Mouse (Mus musculus) kidney, postnatal 10 days (tissue): ENCODE data around the gene Ciapin1.

Experiments used
- DNase-seq: peaks from one replicate; pipeline ENCODE4 v3.0.0; 2021; ENCODE audit warnings: mixed read lengths

Gene Ciapin1

DNA sequence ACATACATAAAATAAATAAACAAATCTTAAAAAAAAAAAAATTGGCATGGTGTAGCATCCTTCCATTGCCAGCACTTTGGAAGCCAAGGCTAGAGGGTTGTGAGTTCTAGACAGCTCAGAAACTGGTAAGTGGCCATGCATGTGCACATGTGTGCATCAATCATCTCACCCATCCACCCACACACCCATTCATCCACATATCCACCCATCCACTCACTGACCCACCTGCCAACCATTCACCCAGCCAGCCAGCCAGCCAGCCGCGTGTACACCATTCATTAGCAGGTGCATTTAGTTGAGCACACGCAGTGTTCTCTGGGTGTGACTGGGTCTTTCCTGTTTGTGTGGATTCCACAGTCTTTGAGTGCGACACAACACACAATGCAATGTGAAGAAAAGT lies 32.3 kb downstream of the Ciapin1 start:
- no peak for DNase-seq

- no peak for DNase-seq
Measured at GRCm38 (mm10) chr8:94804546-94805340, 33.4 kb downstream of the Ciapin1 start.

DNA sequence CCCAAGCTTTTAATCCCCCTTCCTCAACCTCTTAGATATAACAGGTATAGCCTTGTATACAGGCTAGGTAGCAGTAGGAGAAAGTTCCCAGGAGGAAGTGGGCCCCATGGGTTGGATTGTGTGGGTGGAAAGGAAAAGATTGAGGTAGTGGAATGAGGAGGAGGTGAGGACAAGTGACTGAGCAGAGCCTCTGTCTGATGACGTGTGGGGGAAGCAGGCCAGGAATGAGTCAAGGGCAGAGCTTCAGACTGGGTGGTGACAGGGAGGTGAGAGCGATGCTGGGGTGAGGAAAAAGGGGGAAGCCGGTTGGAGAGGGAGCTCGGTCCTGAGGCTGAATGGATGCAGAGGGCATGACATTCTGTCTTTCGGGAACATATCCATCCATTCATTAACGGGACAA lies 34.6 kb downstream of the Ciapin1 start:
- DNase-seq, result no peak

GRCm38 (mm10) chr8:94802375-94802774 lies 35.8 kb downstream of the Ciapin1 start:
- no peak for DNase-seq

GRCm38 (mm10) chr8:94801293-94802095 lies 36.7 kb downstream of the Ciapin1 start:
- DNase-seq, result peak; percentile 80

DNA sequence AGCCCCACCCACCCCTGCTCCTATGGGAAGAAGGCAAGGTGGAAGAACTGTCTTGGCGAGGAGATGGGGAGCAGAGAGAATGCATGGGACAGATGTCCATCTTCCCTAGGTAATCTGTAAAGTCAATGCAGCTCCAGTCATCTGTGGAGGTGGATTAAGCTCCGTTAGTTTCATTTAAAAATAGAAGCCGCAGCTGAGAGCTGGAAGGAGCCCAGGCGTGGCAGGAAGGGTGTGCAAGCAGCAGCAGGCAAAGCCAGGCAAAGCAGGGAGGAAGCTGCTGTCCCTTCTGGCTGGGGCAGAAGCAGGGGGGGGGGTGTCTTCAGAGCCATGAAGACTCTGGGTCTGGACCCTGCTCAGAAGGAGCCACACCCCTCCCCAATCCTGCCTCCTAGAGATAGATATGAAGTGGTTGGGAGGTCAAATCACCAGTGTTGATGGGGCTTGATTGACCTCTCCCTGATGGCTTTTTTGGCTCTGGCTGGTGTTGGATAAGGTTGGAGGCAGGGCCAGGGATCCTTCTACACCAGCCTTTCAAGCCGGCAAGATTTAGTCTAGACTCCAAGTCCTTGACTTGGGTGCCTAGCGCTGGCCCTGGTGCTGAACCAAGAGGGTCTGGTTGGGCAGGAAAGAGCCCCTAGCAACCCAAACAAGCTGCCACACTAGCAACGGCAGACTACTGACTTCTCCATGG lies 37.7 kb downstream of the Ciapin1 start:
- peak; percentile 65 for DNase-seq

DNA sequence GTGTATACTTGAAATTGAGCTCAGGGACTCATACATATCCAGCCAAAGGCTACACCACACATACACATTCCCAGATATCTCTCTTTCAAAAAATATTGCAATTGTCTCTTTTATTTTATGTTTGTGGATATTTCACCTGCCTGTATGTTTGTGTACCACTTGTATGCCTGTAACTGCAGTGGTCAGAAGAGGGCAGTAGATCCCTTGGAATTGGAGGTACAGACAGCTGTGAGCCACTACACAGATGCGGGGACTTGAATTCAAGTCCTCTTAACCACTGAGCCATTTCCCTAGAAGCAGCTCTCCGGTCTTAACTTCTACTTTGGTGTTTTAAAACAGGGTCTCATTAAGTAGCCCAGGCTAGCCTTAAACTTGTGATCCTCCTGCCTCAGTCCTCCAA lies 43.4 kb downstream of the Ciapin1 start:
- no peak for DNase-seq

DNA sequence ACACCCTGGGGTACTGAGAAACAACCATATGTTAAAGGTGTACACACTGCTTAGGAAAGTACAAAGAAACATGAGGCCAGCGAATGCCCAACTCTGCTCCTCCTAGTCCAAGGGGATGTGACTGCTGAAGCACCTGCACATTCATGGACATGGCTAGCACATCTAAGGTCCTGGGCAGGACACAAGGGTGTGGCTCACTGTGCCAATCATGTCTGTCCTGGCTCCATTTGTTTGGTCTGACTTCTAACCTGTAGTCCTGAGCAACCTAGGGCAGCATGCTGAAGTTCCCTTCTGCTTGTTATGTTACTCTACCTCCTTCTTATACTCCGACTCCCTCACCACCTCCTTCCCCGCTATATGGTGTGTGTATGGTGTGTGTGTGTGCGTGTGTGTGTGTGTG lies 43.8 kb downstream of the Ciapin1 start:
- DNase-seq, result no peak

GRCm38 (mm10) chr8:94789256-94789955 lies 48.8 kb downstream of the Ciapin1 start:
- no peak for DNase-seq

- peak; percentile 64 for DNase-seq
Measured at GRCm38 (mm10) chr8:94787524-94788501, 50.3 kb downstream of the Ciapin1 start.

GRCm38 (mm10) chr8:94785995-94786595 lies 52.1 kb downstream of the Ciapin1 start:
- DNase-seq, result no peak

GRCm38 (mm10) chr8:94785247-94785985 lies 52.7 kb downstream of the Ciapin1 start:
- DNase-seq, result peak; percentile 70

DNA sequence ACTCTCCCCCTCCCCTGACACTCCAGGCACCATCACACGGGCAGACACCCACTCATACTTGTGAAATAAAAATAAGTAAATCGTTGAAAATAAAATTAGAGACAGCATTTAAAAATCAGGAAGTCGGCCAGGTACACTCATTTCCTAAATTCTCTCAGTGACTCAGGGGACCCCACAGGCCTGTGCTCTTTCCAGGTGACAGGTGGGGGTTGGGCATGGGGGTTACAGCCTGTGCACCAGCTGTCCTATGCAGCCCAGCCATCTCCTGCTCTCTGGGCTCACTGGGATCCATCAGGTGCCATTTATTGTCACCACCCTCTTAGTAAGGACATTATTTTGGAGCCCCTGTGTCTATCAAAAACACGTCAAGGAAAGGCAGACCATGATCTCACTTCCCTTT lies 54.3 kb downstream of the Ciapin1 start:
- no peak for DNase-seq

DNA sequence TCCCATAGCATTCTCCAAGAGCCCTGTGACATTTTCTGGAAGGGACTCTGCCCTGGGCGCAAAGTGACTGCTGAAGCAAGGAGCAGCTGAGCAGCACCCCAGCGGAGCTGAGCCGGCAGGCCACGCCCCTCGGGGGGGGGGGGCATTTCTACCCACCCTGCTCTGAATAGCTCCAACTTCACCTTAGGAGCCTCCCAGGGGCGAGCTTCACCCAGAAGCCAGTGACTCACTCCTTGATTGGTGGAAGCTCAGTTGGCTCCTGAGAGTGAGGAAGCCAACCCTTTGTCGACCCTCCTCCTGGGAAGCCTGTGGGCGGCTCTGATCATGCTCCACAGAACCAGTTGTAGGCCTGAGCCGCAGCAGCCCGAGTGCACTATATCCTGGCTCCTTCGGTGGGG lies 56.3 kb downstream of the Ciapin1 start:
- DNase-seq, result peak; percentile 80

- DNase-seq, result no peak
Measured at GRCm38 (mm10) chr8:94781155-94781837, 56.9 kb downstream of the Ciapin1 start.

DNA sequence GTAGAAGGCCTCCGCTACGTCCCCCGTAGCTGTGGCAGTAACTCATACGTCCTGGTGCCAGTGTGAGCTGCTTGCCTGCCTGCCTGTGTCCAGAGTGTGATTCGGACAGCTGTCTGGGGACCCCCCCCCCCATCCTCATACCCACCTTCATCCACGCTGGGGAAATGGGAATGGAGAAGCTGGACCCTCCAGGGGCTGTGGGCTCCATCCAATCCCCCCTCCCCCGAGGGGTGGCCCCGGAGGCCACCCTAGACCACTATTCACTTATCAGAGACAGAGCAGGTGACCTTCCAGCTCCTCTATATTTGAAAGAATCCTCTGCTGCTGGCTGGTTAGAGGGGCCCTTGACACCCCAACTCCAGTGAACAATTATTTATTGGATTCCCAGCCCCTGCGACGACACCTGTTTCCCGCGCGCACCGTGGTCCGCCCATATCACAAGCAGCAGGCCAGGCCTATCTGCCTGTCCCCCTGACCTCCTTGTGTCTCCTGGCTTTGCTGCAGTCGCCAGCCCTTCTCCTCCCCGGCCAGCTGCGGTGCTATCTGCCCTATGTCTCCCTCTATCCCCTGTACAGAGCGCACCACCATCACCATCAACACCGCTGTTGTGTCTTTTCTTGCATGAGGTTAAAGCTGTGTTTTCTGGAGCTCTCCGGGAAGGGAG lies 57.5 kb downstream of the Ciapin1 start:
- DNase-seq, result no peak

DNA sequence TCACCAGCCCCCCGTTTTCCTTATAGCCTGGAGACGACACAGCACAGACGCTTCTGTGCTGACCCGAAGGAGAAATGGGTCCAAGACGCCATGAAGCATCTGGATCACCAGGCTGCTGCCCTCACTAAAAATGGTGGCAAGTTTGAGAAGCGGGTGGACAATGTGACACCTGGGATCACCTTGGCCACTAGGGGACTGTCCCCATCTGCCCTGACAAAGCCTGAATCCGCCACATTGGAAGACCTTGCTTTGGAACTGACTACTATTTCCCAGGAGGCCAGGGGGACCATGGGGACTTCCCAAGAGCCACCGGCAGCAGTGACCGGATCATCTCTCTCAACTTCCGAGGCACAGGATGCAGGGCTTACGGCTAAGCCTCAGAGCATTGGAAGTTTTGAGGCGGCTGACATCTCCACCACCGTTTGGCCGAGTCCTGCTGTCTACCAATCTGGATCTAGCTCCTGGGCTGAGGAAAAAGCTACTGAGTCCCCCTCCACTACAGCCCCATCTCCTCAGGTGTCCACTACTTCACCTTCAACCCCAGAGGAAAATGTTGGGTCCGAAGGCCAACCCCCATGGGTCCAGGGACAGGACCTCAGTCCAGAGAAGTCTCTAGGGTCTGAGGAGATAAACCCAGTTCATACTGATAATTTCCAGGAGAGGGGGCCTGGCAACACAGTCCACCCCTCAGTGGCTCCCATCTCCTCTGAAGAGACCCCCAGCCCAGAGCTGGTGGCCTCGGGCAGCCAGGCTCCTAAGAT lies 58.4 kb downstream of the Ciapin1 start:
- DNase-seq, result no peak

GRCm38 (mm10) chr8:94778895-94779533 lies 59.1 kb downstream of the Ciapin1 start:
- DNase-seq, result no peak
